Mouse (Mus musculus) embryonic stem cell, embryonic (primary cell): Measurements from ENCODE around the gene Map3k5.

Source experiments
- CTCF ChIA-PET, 4 experiments: fragments of 300-600 bp in 2 of 4; fragments of 350-600 bp in 2 of 4; sonication (Branson Sonifier 250); formaldehyde crosslinking; loops; one replicate each; lab custom pipeline; 2022; ENCODE audit warnings: inconsistent platforms in 2 of 4; lab: Charles Lee
- POLR2A ChIA-PET, 4 experiments: fragments of 300-600 bp in 2 of 4; fragments of 350-600 bp in 2 of 4; sonication (Branson Sonifier 250); formaldehyde crosslinking; loops; one replicate each; lab custom pipeline; 2022; ENCODE audit warnings: antibody characterized with exemption in 4 of 4, inconsistent platforms in 1 of 4; lab: Charles Lee

The Map3k5 gene

GRCm38 (mm10) chr10:20092371-20092770 is 158.1 kb downstream of the Map3k5 start:
- ChIA-PET POLR2A (interaction anchor here in 2 of 4 experiments (0.6 to 1.7 kb wide), 6 partner anchors 10 to 61 kb away, joined by 3 to 5 read pairs (median 3); partner anchors contain the start of gene Map7 (in 1 of the 2)), CTCF (interaction anchor here in 1 of 4 experiments (1.9 kb wide), 1 partner anchor 158 kb away, joined by 5 read pairs; the partner anchor contains the start of gene Map3k5)

- CTCF ChIA-PET, result no interaction called here
- POLR2A ChIA-PET, result interaction anchor here in 1 of 4 experiments (1.7 kb wide), 1 partner anchor 211 kb away, joined by 4 read pairs; the partner anchor contains the start of gene Bclaf1
Measured at GRCm38 (mm10) chr10:20101456-20101855, 167.2 kb downstream of the Map3k5 start.

GRCm38 (mm10) chr10:20104271-20104931 is 170.1 kb downstream of the Map3k5 start:
- CTCF ChIA-PET, result interaction anchor here in 1 of 4 experiments (0.7 kb wide), 1 partner anchor 64 kb away, joined by 3 read pairs; no protein-coding TSS in a partner anchor
- POLR2A ChIA-PET, result no interaction called here

GRCm38 (mm10) chr10:20105575-20105974 is 171.3 kb downstream of the Map3k5 start:
- CTCF ChIA-PET, result no interaction called here
- POLR2A ChIA-PET, result interaction anchor here in 1 of 4 experiments (0.9 kb wide), 1 partner anchor 207 kb away, joined by 3 read pairs; the partner anchor contains the start of gene Bclaf1

GRCm38 (mm10) chr10:20107031-20107430 is 172.8 kb downstream of the Map3k5 start:
- ChIA-PET POLR2A (no interaction called here), CTCF (no interaction called here)

- CTCF ChIA-PET, result no interaction called here
- POLR2A ChIA-PET, result interaction anchor here in 1 of 4 experiments (0.8 to 0.9 kb wide), 2 partner anchors 18 to 201 kb away, joined by 3 read pairs; partner anchors contain the start of gene Bclaf1
Measured at GRCm38 (mm10) chr10:20111508-20111907, 177.2 kb downstream of the Map3k5 start.

GRCm38 (mm10) chr10:20112026-20112973 is 178.0 kb downstream of the Map3k5 start:
- CTCF ChIA-PET, result interaction anchor here in 2 of 4 experiments (0.6 to 0.7 kb wide), 2 partner anchors 21 to 1768 kb away, joined by 3 to 5 read pairs; no protein-coding TSS in a partner anchor
- POLR2A ChIA-PET, result interaction anchor here in 1 of 4 experiments (0.8 to 0.9 kb wide), 2 partner anchors 19 to 200 kb away, joined by 3 read pairs; partner anchors contain the start of gene Bclaf1

GRCm38 (mm10) chr10:20119504-20120425 is 185.5 kb downstream of the Map3k5 start:
- CTCF ChIA-PET, result interaction anchor here in 1 of 4 experiments (0.6 kb wide), 1 partner anchor 13 kb away, joined by 3 read pairs; no protein-coding TSS in a partner anchor
- POLR2A ChIA-PET, result no interaction called here

GRCm38 (mm10) chr10:20121981-20122380 is 187.7 kb downstream of the Map3k5 start:
- CTCF ChIA-PET, result interaction anchor here in 1 of 4 experiments (0.9 kb wide), 1 partner anchor 48 kb away, joined by 3 read pairs; no protein-coding TSS in a partner anchor
- POLR2A ChIA-PET, result interaction anchor here in 1 of 4 experiments (1.0 to 1.1 kb wide), 2 partner anchors 48 to 56 kb away, joined by 3 read pairs; no protein-coding TSS in a partner anchor

GRCm38 (mm10) chr10:20123401-20123800 is 189.1 kb downstream of the Map3k5 start:
- POLR2A ChIA-PET, result interaction anchor here in 1 of 4 experiments (1.2 to 2.2 kb wide), 3 partner anchors 25 to 45 kb away, joined by 3 to 6 read pairs (median 3); partner anchors contain the start of gene Map7
- CTCF ChIA-PET, result interaction anchor here in 3 of 4 experiments (0.6 to 2.1 kb wide), 4 partner anchors 13 to 189 kb away, joined by 3 to 5 read pairs (median 4); partner anchors contain the start of gene Map3k5 (in 2 of the 3)

- ChIA-PET CTCF (interaction anchor here in 1 of 4 experiments (0.9 to 2.1 kb wide), 3 partner anchors 51 to 416 kb away, joined by 3 to 5 read pairs (median 3); partner anchors contain the start of gene Map3k5), POLR2A (interaction anchor here in 1 of 4 experiments (1.0 to 2.2 kb wide), 2 partner anchors 19 to 35 kb away, joined by 4 to 6 read pairs; no protein-coding TSS in a partner anchor)
Measured at GRCm38 (mm10) chr10:20124576-20124975, 190.3 kb downstream of the Map3k5 start.

- ChIA-PET CTCF (interaction anchor here in 1 of 4 experiments (0.9 to 1.0 kb wide), 2 partner anchors 52 to 416 kb away, joined by 3 read pairs; no protein-coding TSS in a partner anchor), POLR2A (interaction anchor here in 1 of 4 experiments (1.0 to 2.2 kb wide), 2 partner anchors 18 to 35 kb away, joined by 4 to 6 read pairs; no protein-coding TSS in a partner anchor)
Measured at GRCm38 (mm10) chr10:20125226-20125625, 191.0 kb downstream of the Map3k5 start.

GRCm38 (mm10) chr10:20132933-20133652 is 198.8 kb downstream of the Map3k5 start:
- CTCF ChIA-PET, result interaction anchor here in 2 of 4 experiments (0.6 to 0.7 kb wide), 3 partner anchors 13 to 424 kb away, joined by 3 read pairs; no protein-coding TSS in a partner anchor
- POLR2A ChIA-PET, result no interaction called here

GRCm38 (mm10) chr10:20135350-20136058 is 201.2 kb downstream of the Map3k5 start:
- ChIA-PET CTCF (no interaction called here), POLR2A (interaction anchor here (0.7 to 2.2 kb wide), 6 partner anchors 12 to 177 kb away, joined by 3 to 6 read pairs (median 4); partner anchors contain the start of genes Bclaf1 (in 2 of the 4) and Map7 (in 1 of the 4))

GRCm38 (mm10) chr10:20136505-20136904 is 202.2 kb downstream of the Map3k5 start:
- CTCF ChIA-PET, result interaction anchor here in 2 of 4 experiments (0.6 to 1.2 kb wide), 4 partner anchors 13 to 62 kb away, joined by 3 read pairs; no protein-coding TSS in a partner anchor
- POLR2A ChIA-PET, result interaction anchor here in 3 of 4 experiments (0.7 to 2.3 kb wide), 11 partner anchors 11 to 211 kb away, joined by 3 to 9 read pairs (median 5); partner anchors contain the start of genes Bclaf1 (in 2 of the 3), Map7 (in 2 of the 3) and Mtfr2 (in 1 of the 3)
